Mouse (Mus musculus) neural tube, embryonic 10.5 days (tissue): ENCODE measurements around the gene Nudcd3.

Experiments used
- DNase-seq: peaks from one replicate; pipeline ENCODE4 v3.0.0-alpha.2; 2017; ENCODE audit warnings: low spot score; ENCODE audit errors: extremely low spot score

The Nudcd3 gene

GRCm38 (mm10) chr11:6200087-6200569 is at the start of gene Nudcd3:
Nudcd3 (minus strand) TSS chr11:6200415.
- peak; percentile 91 for DNase-seq

- no peak for DNase-seq
Observed at GRCm38 (mm10) chr11:6244707-6245106, 44.5 kb upstream of the Nudcd3 start.

GRCm38 (mm10) chr11:6233025-6233424 is 32.8 kb upstream of the Nudcd3 start:
- no peak for DNase-seq

- DNase-seq: no peak
Observed at GRCm38 (mm10) chr11:6230012-6230411, 29.8 kb upstream of the Nudcd3 start, which contains the start of gene Npc1l1. Npc1l1 (minus strand) TSS chr11:6230143.

- no peak for DNase-seq
Observed at GRCm38 (mm10) chr11:6224541-6225229, 24.5 kb upstream of the Nudcd3 start.

GRCm38 (mm10) chr11:6222187-6222586 is 22.0 kb upstream of the Nudcd3 start:
- DNase-seq: no peak

GRCm38 (mm10) chr11:6219967-6220366 is 19.8 kb upstream of the Nudcd3 start:
- DNase-seq: no peak

GRCm38 (mm10) chr11:6218189-6218896 is 18.1 kb upstream of the Nudcd3 start:
- DNase-seq: no peak

GRCm38 (mm10) chr11:6216834-6217233 is 16.6 kb upstream of the Nudcd3 start:
- no peak for DNase-seq

GRCm38 (mm10) chr11:6208158-6208557 is 7.9 kb upstream of the Nudcd3 start:
- no peak for DNase-seq

- no peak for DNase-seq
Observed at GRCm38 (mm10) chr11:6207090-6207489, 6.9 kb upstream of the Nudcd3 start.

GRCm38 (mm10) chr11:6200570-6200969 is 355 bp upstream of the Nudcd3 start:
- DNase-seq: no peak

GRCm38 (mm10) chr11:6199410-6200086 is 667 bp downstream of the Nudcd3 start, which contains the start of gene A730071L15Rik:
A730071L15Rik (plus strand) TSS chr11:6200029.
- peak; percentile 37 for DNase-seq

- DNase-seq: no peak
Observed at GRCm38 (mm10) chr11:6198449-6198848, 1.8 kb downstream of the Nudcd3 start.

GRCm38 (mm10) chr11:6196780-6197179 is 3.4 kb downstream of the Nudcd3 start:
- no peak for DNase-seq

GRCm38 (mm10) chr11:6187878-6188277 is 12.3 kb downstream of the Nudcd3 start:
- peak; percentile 79 for DNase-seq

GRCm38 (mm10) chr11:6187399-6187798 is 12.8 kb downstream of the Nudcd3 start:
- no peak for DNase-seq

GRCm38 (mm10) chr11:6184202-6184935 is 15.8 kb downstream of the Nudcd3 start:
- DNase-seq: no peak

GRCm38 (mm10) chr11:6183246-6183645 is 17.0 kb downstream of the Nudcd3 start:
- no peak for DNase-seq

- no peak for DNase-seq
Observed at GRCm38 (mm10) chr11:6180811-6181399, 19.3 kb downstream of the Nudcd3 start.

GRCm38 (mm10) chr11:6179194-6179593 is 21.0 kb downstream of the Nudcd3 start:
- no peak for DNase-seq
